Mouse (Mus musculus) CD4-positive naive resting alpha-beta T cell, adult 57 days (primary cell): ENCODE measurements around the gene Sigirr. TPM values are rescaled to one million over a fixed set of nuclear protein-coding genes. Genes with fewer than 3 reads are reported as not detected.

ENCODE experiments used
- total RNA-seq: library from RNA; stranded (reverse); gene quantifications from one replicate; pipeline ENCODE4 v1.2.4, GENCODE M21; 2023

The Sigirr gene
- 76.9 TPM for total RNA-seq

DNA sequence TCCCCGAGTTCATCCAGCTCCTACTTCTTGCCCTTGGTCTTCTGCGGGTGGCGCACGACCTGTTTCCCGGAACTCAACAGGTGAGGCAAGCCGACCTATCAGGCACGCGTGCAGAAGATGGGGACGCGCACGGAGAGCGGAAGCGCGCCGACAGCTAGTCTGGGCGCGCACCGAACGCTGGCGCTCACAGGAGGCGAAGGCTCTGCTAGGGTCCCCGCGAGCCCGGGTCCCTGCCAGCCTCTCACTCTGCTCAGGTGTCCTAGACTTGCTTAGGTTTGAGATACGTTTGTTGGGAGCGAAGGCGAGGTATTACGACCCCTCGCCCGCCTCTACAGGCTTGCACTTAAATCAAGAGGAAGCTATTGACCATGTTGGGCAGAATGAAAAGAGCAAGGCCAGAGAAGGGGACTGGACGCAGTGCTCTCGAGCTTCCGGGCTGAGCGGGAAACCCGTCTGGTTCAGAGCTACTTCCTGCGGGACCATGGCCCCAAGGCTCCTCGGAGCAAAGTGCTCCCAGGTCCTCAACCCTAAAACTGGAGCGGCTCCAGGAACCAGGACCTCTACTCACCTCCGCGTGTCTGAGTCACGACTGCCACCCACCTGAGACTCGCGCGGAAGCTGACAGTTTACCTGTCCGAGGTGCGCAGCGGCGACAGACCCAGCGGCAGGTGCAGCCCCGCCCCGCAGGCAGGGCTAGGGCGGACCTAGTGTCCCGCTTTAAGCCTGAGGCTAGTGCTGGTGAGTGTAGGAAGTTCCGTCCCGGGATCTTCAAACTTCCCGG lies at the start of gene Sigirr:
Sigirr (minus strand) TSS at position 662 of the 781 bp plus-strand sequence.

DNA sequence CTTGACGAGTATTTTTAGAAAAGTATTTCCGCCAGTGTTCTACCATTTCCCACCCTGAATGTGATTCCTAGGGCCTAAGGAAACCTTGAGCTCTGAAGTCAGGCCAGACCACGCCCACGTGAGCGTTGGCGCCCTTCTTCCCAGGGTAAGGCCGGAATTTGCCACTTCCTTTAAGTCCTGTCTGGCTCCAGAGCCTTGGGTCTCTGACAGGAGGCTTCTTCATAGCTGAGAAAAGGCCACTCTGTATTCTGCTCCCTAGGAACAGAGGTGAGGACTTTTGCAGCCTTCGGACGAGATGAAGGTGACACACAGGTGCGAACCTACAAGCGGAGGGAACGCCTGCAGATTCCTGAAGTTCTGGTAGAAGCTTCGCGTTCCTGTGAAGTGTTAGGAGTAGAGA lies 21.9 kb upstream of the Sigirr start, which contains the start of gene Ptdss2:
Ptdss2 (plus strand) TSS at position 138 of the 400 bp plus-strand sequence.

DNA sequence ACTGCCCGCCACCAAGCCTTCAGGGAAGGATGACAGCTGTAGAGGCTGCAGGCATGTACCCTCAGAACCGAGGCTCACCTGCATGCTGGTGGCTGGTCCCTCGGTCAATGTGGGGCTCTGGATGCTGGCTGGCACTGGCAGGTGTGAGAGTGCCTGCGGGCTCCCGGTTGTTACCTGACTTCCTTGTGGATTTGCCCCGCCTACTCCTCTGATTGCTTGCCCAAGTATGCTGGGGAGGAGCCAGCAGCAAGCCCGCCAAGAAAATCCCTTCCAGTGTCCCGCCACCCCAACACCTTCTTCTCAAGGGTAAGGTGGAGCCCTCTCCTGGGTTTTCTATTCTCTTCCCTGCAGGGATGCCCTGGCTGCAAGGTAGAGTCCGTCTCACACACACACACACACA lies 17.3 kb upstream of the Sigirr start, which contains the start of gene Ano9:
Ano9 (minus strand) TSS at position 171 of the 400 bp plus-strand sequence.

DNA sequence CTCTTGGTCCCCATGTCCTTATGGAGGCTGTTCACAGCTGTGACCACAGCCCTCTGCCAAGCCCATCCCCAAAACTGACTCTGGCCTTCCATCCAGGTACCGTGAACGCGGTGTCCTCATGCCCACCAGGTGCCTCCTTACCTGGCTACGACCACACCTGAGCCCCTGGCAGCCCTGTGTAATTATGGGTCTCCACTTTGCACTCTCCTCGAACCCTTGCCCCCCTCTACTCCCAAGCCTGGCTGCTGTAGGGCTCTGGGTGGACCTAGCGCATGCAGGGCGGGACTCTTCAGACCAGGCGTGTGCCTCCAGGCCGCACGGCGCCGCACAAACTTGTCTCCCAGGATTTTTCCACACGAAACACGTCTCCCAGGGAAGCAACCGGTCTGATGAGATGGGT lies 22.5 kb downstream of the Sigirr start, which contains the start of gene Pkp3:
Pkp3 (plus strand) TSS at position 378 of the 400 bp plus-strand sequence.

DNA sequence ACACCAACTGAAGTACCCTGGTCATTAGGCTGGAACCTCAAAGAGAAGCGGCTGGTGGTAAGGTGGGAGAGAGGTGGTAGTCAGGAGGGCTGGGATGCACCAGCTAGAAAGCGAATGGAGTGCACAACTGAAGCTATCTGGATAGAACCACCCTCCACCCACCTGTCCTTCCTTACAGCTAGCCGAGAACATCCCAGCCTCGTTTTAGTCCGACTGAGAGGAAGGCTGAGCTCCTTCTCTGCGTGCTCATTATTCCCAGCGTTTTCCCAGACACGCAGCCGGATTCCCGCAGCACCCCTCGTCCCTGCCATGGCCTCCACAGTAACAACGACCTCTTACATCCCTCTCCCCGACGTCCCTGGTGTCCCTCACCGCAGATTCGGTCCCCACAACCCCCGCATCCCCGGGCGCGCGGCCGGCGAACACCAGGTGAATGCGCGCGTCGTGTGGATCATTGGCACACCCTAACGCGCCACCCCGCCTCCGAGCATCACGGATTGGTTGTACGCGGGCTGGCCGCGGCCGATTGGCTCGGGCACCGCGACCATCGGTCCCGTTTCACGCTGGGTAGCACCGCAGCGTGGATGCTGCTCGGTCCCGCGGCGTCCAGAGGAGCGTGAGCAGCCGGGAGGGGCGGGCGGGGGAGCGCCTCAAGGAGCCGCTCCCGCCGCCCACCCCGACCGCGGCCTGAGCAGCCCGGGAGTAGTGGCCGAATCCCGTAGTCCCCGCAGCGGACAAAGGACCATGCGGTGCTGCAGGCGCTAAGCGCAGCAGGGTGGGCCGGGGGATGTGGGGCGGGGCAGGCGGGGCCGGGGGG lies 39.7 kb downstream of the Sigirr start, which contains the start of gene B4galnt4:
B4galnt4 (plus strand) TSS at position 679 of the 817 bp plus-strand sequence.

Other genes with a start within 250 kb of the Sigirr start
- not detected for gene Gm45785, start 244.2 kb downstream of the Sigirr start, total RNA-seq
- 104 TPM for gene Ric8a, start 243.6 kb downstream of the Sigirr start, total RNA-seq
- gene Bet1l, start 243.0 kb downstream of the Sigirr start, total RNA-seq = 28.0 TPM
- gene Psmd13, start 218.6 kb downstream of the Sigirr start, total RNA-seq = 79.0 TPM
- gene Sirt3, start 218.3 kb downstream of the Sigirr start, total RNA-seq = 7.8 TPM
- not detected for gene Cox8b, start 200.1 kb downstream of the Sigirr start, total RNA-seq
- not detected for gene Nlrp6, start 179.7 kb downstream of the Sigirr start, total RNA-seq
- gene Pgghg, start 159.2 kb downstream of the Sigirr start, total RNA-seq = 11.0 TPM
- gene Ifitm5, start 150.3 kb downstream of the Sigirr start, total RNA-seq = not detected
- not detected for gene Gm45717, start 144.6 kb downstream of the Sigirr start, total RNA-seq
- gene Ifitm2, start 144.6 kb downstream of the Sigirr start, total RNA-seq = 19.8 TPM
- gene Ifitm1, start 133.4 kb downstream of the Sigirr start, total RNA-seq = 5.5 TPM
- 12.2 TPM for gene Ifitm3, start 89.8 kb downstream of the Sigirr start, total RNA-seq
- 1.9 TPM for gene Ifitm6, start 82.6 kb downstream of the Sigirr start, total RNA-seq
- gene Gm17387, start 71.4 kb downstream of the Sigirr start, total RNA-seq = not detected
- 1.3 TPM for gene B4galnt4, start 39.5 kb downstream of the Sigirr start, total RNA-seq
- gene Pkp3, start 22.4 kb downstream of the Sigirr start, total RNA-seq = 39.7 TPM
- gene Ano9, start 17.2 kb upstream of the Sigirr start, total RNA-seq = 0.30 TPM
- gene Ptdss2, start 21.8 kb upstream of the Sigirr start, total RNA-seq = 12.8 TPM
- gene Rnh1, start 72.3 kb upstream of the Sigirr start, total RNA-seq = 43.4 TPM
- 31.0 TPM for gene Hras, start 93.4 kb upstream of the Sigirr start, total RNA-seq
- 4.7 TPM for gene Lrrc56, start 93.6 kb upstream of the Sigirr start, total RNA-seq
- 3.3 TPM for gene Lmntd2, start 113.5 kb upstream of the Sigirr start, total RNA-seq
- gene Rassf7, start 115.3 kb upstream of the Sigirr start, total RNA-seq = 10.2 TPM
- gene Phrf1, start 128.2 kb upstream of the Sigirr start, total RNA-seq = 165 TPM
- gene Irf7, start 165.9 kb upstream of the Sigirr start, total RNA-seq = 47.4 TPM
- not detected for gene Cdhr5, start 176.2 kb upstream of the Sigirr start, total RNA-seq
- not detected for gene Sct, start 178.6 kb upstream of the Sigirr start, total RNA-seq
- gene Drd4, start 191.4 kb upstream of the Sigirr start, total RNA-seq = not detected
- gene Deaf1, start 227.1 kb upstream of the Sigirr start, total RNA-seq = 68.8 TPM
- 24.8 TPM for gene Tmem80, start 227.2 kb upstream of the Sigirr start, total RNA-seq
- 0.65 TPM for gene Eps8l2, start 238.3 kb upstream of the Sigirr start, total RNA-seq